Mouse (Mus musculus) midbrain, embryonic 13.5 days (tissue): ENCODE measurements around the gene Lpar1. TPM values are rescaled to one million over a fixed set of nuclear protein-coding genes. Genes with fewer than 3 reads are reported as not detected.

Source experiments
- ATAC-seq: fragments of 200-750 bp; cut with Nextera tagmentation; 2 replicates; pipeline ENCODE4 v1.8.0; 2017; ENCODE audit warnings: mild to moderate bottlenecking, moderate TSS enrichment, moderate library complexity
- H3K27ac ChIP-seq: fragments of 300-500 bp; sonication (generic); 2 replicates; pipeline ENCODE4 v1.5.1; 2015; ENCODE audit warnings: inconsistent platforms, mild to moderate bottlenecking, moderate library complexity
- H3K27me3 ChIP-seq: fragments of 300-500 bp; sonication (generic); 2 replicates; pipeline ENCODE4 v1.6.1; 2015; ENCODE audit warnings: mild to moderate bottlenecking, inconsistent platforms
- H3K36me3 ChIP-seq: fragments of 300-500 bp; sonication (generic); 2 replicates; pipeline ENCODE4 v1.6.1; 2015; ENCODE audit warnings: mild to moderate bottlenecking, inconsistent platforms
- H3K4me1 ChIP-seq: fragments of 300-500 bp; sonication (generic); replicated peaks from 2 replicates; pipeline ENCODE4 v1.6.1; 2015; ENCODE audit warnings: inconsistent platforms
- H3K4me2 ChIP-seq: fragments of 300-500 bp; sonication (generic); replicated peaks from 2 replicates; pipeline ENCODE4 v1.6.1; 2015; ENCODE audit warnings: moderate library complexity, mild to moderate bottlenecking, inconsistent platforms
- H3K4me3 ChIP-seq: fragments of 300-500 bp; sonication (generic); replicated peaks from 2 replicates; pipeline ENCODE4 v1.5.1; 2015; ENCODE audit warnings: mild to moderate bottlenecking, inconsistent platforms
- H3K9ac ChIP-seq: fragments of 300-500 bp; sonication (generic); replicated peaks from 2 replicates; pipeline ENCODE4 v1.6.1; 2015; ENCODE audit warnings: mild to moderate bottlenecking, inconsistent platforms
- H3K9me3 ChIP-seq: fragments of 300-500 bp; sonication (generic); 2 replicates; pipeline ENCODE4 v1.6.1; 2016; ENCODE audit warnings: mild to moderate bottlenecking, inconsistent platforms
- WGBS: fragments of 180-500 bp; shearing (Covaris S2); methylation state at CpG from one replicate; pipeline ENCODE4 v1.1.7; 2015; 5-methylcytosine and 5-hydroxymethylcytosine counted together
- polyA plus RNA-seq: library from polyadenylated mRNA; unstranded; fragments of >200 nt; fragmentation: Nextera tagmentation; extraction: Ambion mirVana; gene quantifications from 2 replicates; pipeline ENCODE4 v1.2.1, GENCODE M21; 2015

Gene Lpar1
- polyA plus RNA-seq, 1 experiment from 2014 or later, result 18.2 TPM

GRCm38 (mm10) chr4:58501012-58501777 is 52.5 kb downstream of the Lpar1 start:
- H3K4me3 ChIP-seq, result no peak overlapping the region
- H3K9me3 ChIP-seq, result no peaks in the 10 kb centered on the region
- H3K27ac ChIP-seq, result no peak overlapping the region
- H3K9ac ChIP-seq, result no peak overlapping the region
- 0 out of 2 replicates have a peak, but pooled peaks cover 9% of the 10 kb centered on the region for H3K4me1 ChIP-seq
- H3K36me3 ChIP-seq, result no peaks in the 10 kb centered on the region
- H3K27me3 ChIP-seq, result no peaks in the 10 kb centered on the region
- H3K4me2 ChIP-seq, result no peak overlapping the region
- peak; percentile 87 for ATAC-seq
- WGBS, result 63% methylated on average over 21 of the region's 21 CpGs

DNA sequence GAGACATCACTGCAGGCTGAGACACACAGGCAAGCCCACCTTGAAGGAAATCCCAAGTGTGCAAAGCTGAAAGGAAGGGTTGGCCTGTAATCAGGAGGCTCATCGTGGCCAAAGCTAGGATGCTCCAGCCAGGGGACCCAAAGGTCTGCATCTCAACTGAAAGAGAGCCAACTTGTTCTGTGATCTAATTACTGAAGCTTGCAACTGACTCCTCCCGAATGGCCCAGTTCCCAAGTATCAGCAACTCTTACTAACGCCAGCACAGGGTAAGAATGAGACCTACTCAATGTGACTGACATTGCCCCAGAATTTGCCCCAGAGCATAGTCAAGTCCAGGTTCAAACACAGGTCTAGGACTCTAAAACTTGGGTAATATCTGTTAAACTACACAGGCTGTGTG is 53.9 kb downstream of the Lpar1 start:
- H3K9ac ChIP-seq, result no peak overlapping the region
- no peaks in the 10 kb centered on the region for H3K9me3 ChIP-seq
- no peak overlapping the region for H3K4me2 ChIP-seq
- H3K27me3 ChIP-seq, result no peaks in the 10 kb centered on the region
- no peaks in the 10 kb centered on the region for H3K36me3 ChIP-seq
- ATAC-seq, result no peak
- no peak overlapping the region for H3K27ac ChIP-seq
- H3K4me1 ChIP-seq, result 0 out of 2 replicates have a peak, but pooled peaks cover 9% of the 10 kb centered on the region
- no peak overlapping the region for H3K4me3 ChIP-seq
- WGBS, result 76% methylated on average over 3 of the region's 3 CpGs

GRCm38 (mm10) chr4:58499241-58499640 is 54.5 kb downstream of the Lpar1 start:
- Histone ChIP-seq H3K4me3 (no peak overlapping the region), H3K4me2 (no peak overlapping the region), H3K27ac (no peak overlapping the region), H3K27me3 (no peaks in the 10 kb centered on the region), H3K9me3 (no peaks in the 10 kb centered on the region), H3K9ac (no peak overlapping the region), H3K36me3 (no peaks in the 10 kb centered on the region), H3K4me1 (0 out of 2 replicates have a peak, but pooled peaks cover 9% of the 10 kb centered on the region)
- 42% methylated on average over 3 of the region's 3 CpGs for WGBS
- no peak for ATAC-seq

GRCm38 (mm10) chr4:58498734-58499133 is 55.0 kb downstream of the Lpar1 start:
- WGBS, result 73% methylated on average over 6 of the region's 6 CpGs
- H3K27ac ChIP-seq, result no peak overlapping the region
- ATAC-seq, result no peak

GRCm38 (mm10) chr4:58497284-58497683 is 56.4 kb downstream of the Lpar1 start:
- Histone ChIP-seq H3K27ac (no peak overlapping the region), H3K27me3 (no peaks in the 10 kb centered on the region), H3K9ac (no peak overlapping the region), H3K9me3 (no peaks in the 10 kb centered on the region), H3K4me2 (no peak overlapping the region), H3K4me3 (no peak overlapping the region), H3K4me1 (0 out of 2 replicates have a peak, but pooled peaks cover 9% of the 10 kb centered on the region), H3K36me3 (no peaks in the 10 kb centered on the region)
- ATAC-seq, result no peak
- 94% methylated on average over 4 of the region's 4 CpGs for WGBS

More at GRCm38 (mm10) chr4:58498734-58499133, 55.0 kb downstream of the Lpar1 start:
- 0 out of 2 replicates have a peak, but pooled peaks cover 9% of the 10 kb centered on the region for H3K4me1 ChIP-seq
- no peaks in the 10 kb centered on the region for H3K36me3 ChIP-seq
- H3K9me3 ChIP-seq, result no peaks in the 10 kb centered on the region
- H3K9ac ChIP-seq, result no peak overlapping the region
- no peak overlapping the region for H3K4me2 ChIP-seq
- H3K27me3 ChIP-seq, result no peaks in the 10 kb centered on the region
- H3K4me3 ChIP-seq, result no peak overlapping the region

DNA sequence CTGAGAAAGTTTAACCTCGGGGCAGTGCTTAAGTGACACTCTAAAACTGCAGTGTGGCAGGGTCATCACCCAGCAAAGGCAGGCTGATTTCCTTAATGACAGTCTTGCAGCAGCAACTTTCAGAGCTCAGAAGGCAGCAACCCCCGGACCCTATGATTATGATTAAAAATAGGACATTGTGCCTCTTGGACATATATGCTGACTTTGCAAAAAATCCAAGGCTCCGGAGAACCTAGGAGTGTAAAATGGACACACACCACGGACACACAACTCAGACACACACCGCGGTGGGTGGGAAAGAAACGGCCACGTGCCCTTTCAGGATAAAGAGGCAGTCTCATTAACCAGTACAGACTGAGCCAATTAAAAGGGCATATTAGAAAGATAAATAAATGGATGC is 57.0 kb downstream of the Lpar1 start:
- Histone ChIP-seq H3K4me1 (0 out of 2 replicates have a peak, but pooled peaks cover 9% of the 10 kb centered on the region), H3K36me3 (no peaks in the 10 kb centered on the region)

GRCm38 (mm10) chr4:58491742-58492141 is 62.0 kb downstream of the Lpar1 start:
- Histone ChIP-seq H3K36me3 (no peaks in the 10 kb centered on the region), H3K9ac (no peak overlapping the region), H3K4me1 (no peaks in the 10 kb centered on the region), H3K4me2 (no peak overlapping the region), H3K9me3 (no peaks in the 10 kb centered on the region), H3K27ac (no peak overlapping the region), H3K27me3 (no peaks in the 10 kb centered on the region), H3K4me3 (no peak overlapping the region)
- WGBS, result 82% methylated on average over 3 of the region's 3 CpGs
- no peak for ATAC-seq

More for the DNA sequence above, 57.0 kb downstream of the Lpar1 start:
- ATAC-seq, result no peak
- no peaks in the 10 kb centered on the region for H3K9me3 ChIP-seq
- H3K27ac ChIP-seq, result no peak overlapping the region
- H3K9ac ChIP-seq, result no peak overlapping the region
- no peaks in the 10 kb centered on the region for H3K27me3 ChIP-seq
- no peak overlapping the region for H3K4me3 ChIP-seq
- H3K4me2 ChIP-seq, result no peak overlapping the region
- 90% methylated on average over 8 of the region's 8 CpGs for WGBS

- 86% methylated on average over 4 of the region's 4 CpGs for WGBS
- no peak for ATAC-seq
- H3K27me3 ChIP-seq, result no peaks in the 10 kb centered on the region
- no peaks in the 10 kb centered on the region for H3K36me3 ChIP-seq
- H3K4me1 ChIP-seq, result no peaks in the 10 kb centered on the region
- H3K27ac ChIP-seq, result no peak overlapping the region
- H3K4me2 ChIP-seq, result no peak overlapping the region
- H3K9ac ChIP-seq, result no peak overlapping the region
- no peaks in the 10 kb centered on the region for H3K9me3 ChIP-seq
- H3K4me3 ChIP-seq, result no peak overlapping the region
Observed at GRCm38 (mm10) chr4:58490374-58490773, 63.3 kb downstream of the Lpar1 start.

DNA sequence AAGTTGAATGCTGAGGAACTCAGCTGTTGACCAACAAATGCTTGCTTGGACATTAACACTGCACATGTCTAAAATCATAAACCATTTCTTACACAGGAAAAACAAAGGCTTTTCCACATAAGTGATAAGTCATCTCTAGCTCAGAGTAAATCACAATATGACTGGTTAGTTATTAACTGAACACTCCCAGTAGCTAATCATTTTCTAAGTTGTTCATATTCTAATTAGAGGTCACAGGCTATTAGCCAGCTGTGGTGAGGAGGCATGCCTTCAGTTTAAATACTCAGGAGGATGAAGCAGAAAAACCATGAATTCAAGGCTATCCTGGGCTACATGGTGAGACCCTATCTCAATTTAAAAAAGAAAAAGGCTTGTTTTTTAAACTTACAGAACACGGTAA is 75.1 kb downstream of the Lpar1 start:
- no peaks in the 10 kb centered on the region for H3K4me1 ChIP-seq
- no peak overlapping the region for H3K4me3 ChIP-seq
- no peak overlapping the region for H3K27ac ChIP-seq
- WGBS, result 95% methylated on average over 1 of the region's 1 CpGs
- no peaks in the 10 kb centered on the region for H3K36me3 ChIP-seq
- ATAC-seq, result no peak
- no peak overlapping the region for H3K9ac ChIP-seq
- H3K27me3 ChIP-seq, result no peaks in the 10 kb centered on the region
- H3K9me3 ChIP-seq, result no peaks in the 10 kb centered on the region
- no peak overlapping the region for H3K4me2 ChIP-seq

DNA sequence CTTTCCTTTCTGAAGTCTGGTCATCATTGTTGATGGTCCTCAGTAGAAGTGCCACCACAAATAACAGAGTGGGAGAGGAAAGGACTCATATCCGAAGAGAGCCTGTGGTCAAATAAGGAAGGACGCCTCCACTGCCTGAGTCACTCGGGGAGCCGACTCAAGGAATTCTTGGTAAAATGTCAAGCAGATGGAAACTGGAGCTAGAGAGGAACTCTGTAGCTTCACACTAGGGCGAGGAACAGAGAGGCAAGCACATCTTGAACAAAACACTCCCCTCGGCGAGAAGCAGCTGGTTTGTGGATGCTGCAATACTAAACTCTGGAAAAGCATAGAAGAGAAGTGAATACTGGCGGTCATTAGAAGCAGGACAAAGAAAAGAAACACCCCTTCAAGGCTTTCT is 76.0 kb downstream of the Lpar1 start:
- H3K9ac ChIP-seq, result no peak overlapping the region
- ATAC-seq, result no peak
- H3K9me3 ChIP-seq, result no peaks in the 10 kb centered on the region
- H3K4me2 ChIP-seq, result no peak overlapping the region
- 95% methylated on average over 8 of the region's 8 CpGs for WGBS
- H3K4me1 ChIP-seq, result no peaks in the 10 kb centered on the region
- no peaks in the 10 kb centered on the region for H3K27me3 ChIP-seq
- H3K4me3 ChIP-seq, result no peak overlapping the region
- no peak overlapping the region for H3K27ac ChIP-seq
- H3K36me3 ChIP-seq, result no peaks in the 10 kb centered on the region

DNA sequence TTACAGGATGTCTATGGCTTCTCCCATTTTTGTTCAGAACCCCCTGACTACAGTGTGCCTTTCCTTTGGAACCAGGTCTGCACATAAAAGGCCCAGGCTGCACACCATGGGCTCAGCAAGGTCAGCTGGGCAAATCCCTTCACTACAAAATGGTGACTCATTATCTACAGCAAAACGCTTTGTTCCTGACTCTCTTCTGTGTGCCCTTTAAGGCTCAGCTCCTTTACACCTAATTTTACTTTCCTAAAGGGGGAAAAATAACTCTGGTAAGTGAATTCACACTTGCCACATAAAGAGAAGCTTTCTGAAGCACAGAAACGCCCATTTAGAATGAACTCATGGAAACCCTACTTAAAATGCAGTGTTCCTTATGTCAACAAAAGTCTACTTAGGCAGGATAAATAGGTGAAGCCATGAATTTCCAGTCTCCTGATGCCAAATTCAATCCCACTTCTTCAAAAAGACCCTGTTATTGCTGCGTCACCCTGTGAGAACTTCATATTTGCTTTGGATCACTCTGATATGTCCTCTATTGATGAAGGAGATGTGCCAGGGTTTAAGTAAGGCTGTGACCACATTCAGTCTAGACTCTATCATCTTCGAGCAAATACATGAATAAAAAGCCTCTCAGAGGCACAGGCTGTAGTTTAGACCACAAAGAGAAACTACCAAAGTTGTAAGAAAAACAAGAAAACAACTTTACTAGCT is 82.3 kb downstream of the Lpar1 start:
- Histone ChIP-seq H3K4me2 (no peak overlapping the region), H3K27me3 (no peaks in the 10 kb centered on the region), H3K9me3 (no peaks in the 10 kb centered on the region), H3K4me3 (no peak overlapping the region), H3K4me1 (no peaks in the 10 kb centered on the region), H3K9ac (no peak overlapping the region), H3K36me3 (no peaks in the 10 kb centered on the region), H3K27ac (no peak overlapping the region)
- ATAC-seq, result no peak
- 68% methylated on average over 4 of the region's 4 CpGs for WGBS
